Mouse (Mus musculus): ENCODE data around the gene Bhlhe41.

Bhlhe41 gene

GRCm38 (mm10) chr6:145870991-145871390 lies 5.6 kb upstream of the Bhlhe41 start:
- no peak for DNase-seq (ENCODE audit: low read depth, low spot score)

- DNase-seq (ENCODE audit: low read depth, low spot score) = no peak
Observed at GRCm38 (mm10) chr6:145867111-145867510, 1.8 kb upstream of the Bhlhe41 start.

- peak; percentile 95 for DNase-seq (ENCODE audit: low read depth, low spot score)
Observed at GRCm38 (mm10) chr6:145865886-145866851, 811 bp upstream of the Bhlhe41 start.

GRCm38 (mm10) chr6:145864171-145864570 lies 1.2 kb downstream of the Bhlhe41 start:
- no peak for DNase-seq (ENCODE audit: low read depth, low spot score)

GRCm38 (mm10) chr6:145863065-145863971 lies 2.0 kb downstream of the Bhlhe41 start:
- peak; percentile 94 for DNase-seq (ENCODE audit: low read depth, low spot score)

- no peak for DNase-seq (ENCODE audit: low read depth, low spot score)
Observed at GRCm38 (mm10) chr6:145862739-145863064, 2.7 kb downstream of the Bhlhe41 start.

GRCm38 (mm10) chr6:145862321-145862720 lies 3.0 kb downstream of the Bhlhe41 start:
- DNase-seq (ENCODE audit: low read depth, low spot score) = no peak

- DNase-seq (ENCODE audit: low read depth, low spot score) = no peak
Observed at GRCm38 (mm10) chr6:145861462-145862227, 3.7 kb downstream of the Bhlhe41 start.

GRCm38 (mm10) chr6:145860350-145860749 lies 5.0 kb downstream of the Bhlhe41 start:
- peak; percentile 80 for DNase-seq (ENCODE audit: low read depth, low spot score)

GRCm38 (mm10) chr6:145858414-145858813 lies 6.9 kb downstream of the Bhlhe41 start:
- no peak for DNase-seq (ENCODE audit: low read depth, low spot score)

- no peak for DNase-seq (ENCODE audit: low read depth, low spot score)
Observed at GRCm38 (mm10) chr6:145857428-145857827, 7.9 kb downstream of the Bhlhe41 start.

- peak; percentile 98 for DNase-seq (ENCODE audit: low read depth, low spot score)
Observed at GRCm38 (mm10) chr6:145855720-145856551, 9.4 kb downstream of the Bhlhe41 start.

- DNase-seq (ENCODE audit: low read depth, low spot score) = peak; percentile 91
Observed at GRCm38 (mm10) chr6:145854756-145855155, 10.6 kb downstream of the Bhlhe41 start.

- DNase-seq (ENCODE audit: low read depth, low spot score) = no peak
Observed at GRCm38 (mm10) chr6:145853356-145854079, 11.8 kb downstream of the Bhlhe41 start.

GRCm38 (mm10) chr6:145852708-145853107 lies 12.7 kb downstream of the Bhlhe41 start:
- no peak for DNase-seq (ENCODE audit: low read depth, low spot score)

- DNase-seq (ENCODE audit: low read depth, low spot score) = peak; percentile 89
Observed at GRCm38 (mm10) chr6:145851956-145852355, 13.4 kb downstream of the Bhlhe41 start.

- peak; percentile 97 for DNase-seq (ENCODE audit: low read depth, low spot score)
Observed at GRCm38 (mm10) chr6:145850789-145851188, 14.6 kb downstream of the Bhlhe41 start.

- no peak for DNase-seq (ENCODE audit: low read depth, low spot score)
Observed at GRCm38 (mm10) chr6:145847661-145848060, 17.7 kb downstream of the Bhlhe41 start.

- DNase-seq (ENCODE audit: low read depth, low spot score) = no peak
Observed at GRCm38 (mm10) chr6:145846948-145847347, 18.4 kb downstream of the Bhlhe41 start.

GRCm38 (mm10) chr6:145846076-145846475 lies 19.3 kb downstream of the Bhlhe41 start:
- DNase-seq (ENCODE audit: low read depth, low spot score) = no peak
